Mouse (Mus musculus): ENCODE data around the gene Mrpl35. TPM values are rescaled to one million over a fixed set of nuclear protein-coding genes. Genes with fewer than 3 reads are reported as not detected.
A peak's percentile ranks its signal among the peaks of the same experiment; 100 is the strongest.

Gene Mrpl35
- polyA plus RNA-seq, 1 experiment from 2014 or later, result 66.2 TPM

DNA sequence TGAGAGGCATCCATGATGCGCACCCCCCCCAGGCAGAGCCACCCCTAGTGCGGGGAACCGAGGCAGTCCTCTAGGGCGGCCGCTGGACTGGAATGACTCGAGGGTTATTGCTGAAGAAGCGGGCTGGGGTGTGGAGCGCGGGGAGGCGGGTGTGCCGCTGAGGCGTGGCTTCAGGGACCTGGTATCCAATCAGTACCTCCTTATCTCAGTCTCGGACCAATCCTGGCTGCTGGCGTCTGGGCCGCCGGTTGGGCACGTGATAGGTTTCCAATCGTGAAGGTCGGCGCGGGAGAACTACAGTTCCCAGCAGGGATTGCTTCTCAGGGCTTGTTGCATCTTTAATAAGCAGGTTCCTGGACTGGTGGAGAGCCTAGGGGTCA is 4.8 kb upstream of the Mrpl35 start:
- Histone ChIP-seq H3K36me3 (ENCODE audit: control insufficient read depth, insufficient read depth, low read length) (peaks cover 8% of the 10 kb centered on the region; the same call in 1 of the 2 replicates), H3K4me2 (ENCODE audit: low read length) (peak overlapping the region; percentile 80), H3K9me3 (ENCODE audit: control insufficient read depth, low read length) (no peaks in the 10 kb centered on the region), H3K4me3 (ENCODE audit: control insufficient read depth in 1 of 2, insufficient read depth in 1 of 2, low read depth in 1 of 2, low read length in 2 of 2) (peak overlapping the region; percentile 82 to 90), H3K27me3 (ENCODE audit: control insufficient read depth, insufficient read depth, low read length) (no peaks in the 10 kb centered on the region), H3K27ac (replicated peaks in 1 of 2; ENCODE audit: control insufficient read depth in 1 of 2, insufficient read depth in 1 of 2, low read depth in 2 of 2, low read length in 2 of 2) (peak overlapping the region; percentile 87 to 95), H3K9ac (ENCODE audit: low read length) (peak overlapping the region; percentile 94), H3K4me1 (ENCODE audit: control insufficient read depth in 2 of 2, insufficient read depth in 2 of 2, low read length in 2 of 2) (peaks cover 0 to 15% of the 10 kb centered on the region in 2 experiments; a peak in 2 of 4 replicates)
- ATAC-seq (ENCODE audit: insufficient number of reproducible peaks, insufficient read depth, low FRiP score, low read depth), result peak; percentile 99
- under 1% methylated on average over 21 of the region's 21 CpGs for WGBS

DNA sequence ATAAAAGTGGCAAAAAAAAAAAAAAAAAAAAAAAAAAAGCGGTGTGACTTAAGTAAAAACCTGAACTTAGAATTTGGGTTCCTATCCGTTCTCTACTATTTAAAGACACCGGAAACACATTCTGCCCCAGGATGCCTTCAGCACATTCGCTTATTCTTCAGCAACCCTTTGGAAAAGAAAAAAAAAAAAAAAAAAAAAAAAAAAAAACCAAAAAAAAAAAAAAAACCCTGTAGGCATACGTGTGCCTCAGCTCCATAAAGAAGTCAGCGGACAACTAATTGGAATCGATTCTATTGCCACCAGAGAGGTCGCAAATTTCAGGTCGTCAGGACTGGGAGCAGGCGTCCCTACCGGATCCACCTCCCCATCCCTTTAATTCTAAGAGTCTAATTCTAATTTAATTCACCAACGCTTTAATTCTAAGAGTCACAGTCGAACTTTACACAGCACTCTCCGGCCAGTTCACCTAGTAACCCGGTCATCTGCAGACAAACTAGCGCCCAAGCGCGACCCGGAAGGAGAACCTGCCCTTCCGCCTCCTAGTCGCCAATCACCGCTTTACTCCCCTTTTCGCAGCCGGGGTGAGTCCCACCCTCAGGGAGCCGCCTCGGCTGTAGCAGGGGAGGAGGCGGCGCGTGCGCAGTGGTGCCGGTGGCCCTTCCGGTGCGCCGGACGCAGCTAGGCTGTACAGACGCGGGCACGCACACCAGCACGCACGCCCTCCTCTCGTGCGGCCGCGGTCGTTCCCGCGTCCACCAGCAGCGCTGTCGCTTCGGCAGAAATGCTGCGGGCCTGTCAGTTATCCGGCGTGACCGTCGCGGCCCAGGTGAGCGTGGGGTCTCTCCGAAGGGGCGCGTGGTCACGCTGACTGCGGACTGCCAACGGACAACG is 4.2 kb upstream of the Mrpl35 start, which contains the start of gene Immt:
Immt (plus strand) TSS at position 642 of the 891 bp plus-strand sequence.
- H3K36me3 ChIP-seq (ENCODE audit: control insufficient read depth, insufficient read depth, low read length), result 0 out of 2 replicates have a peak, but pooled peaks cover 4% of the 10 kb centered on the region

DNA sequence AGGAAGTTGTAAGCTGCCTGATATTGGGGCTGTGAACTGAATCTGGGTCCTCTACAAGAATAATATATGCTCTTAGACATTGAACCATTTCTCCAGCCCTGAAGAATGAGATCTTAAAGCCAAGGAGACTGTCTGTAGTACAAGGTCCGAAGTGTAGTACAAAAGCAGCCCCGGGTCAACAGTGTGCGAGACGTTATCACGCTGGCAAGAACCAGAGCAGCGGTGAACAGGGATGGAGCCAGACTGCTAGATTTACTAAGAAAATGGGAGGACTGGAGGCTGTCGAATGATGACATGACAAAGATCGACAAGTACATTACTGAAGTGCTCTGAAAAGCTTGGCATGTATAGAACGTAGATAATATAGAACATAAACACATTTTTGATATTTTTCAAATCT is 3.0 kb upstream of the Mrpl35 start:
- Histone ChIP-seq H3K4me1 (ENCODE audit: control insufficient read depth in 2 of 2, insufficient read depth in 2 of 2, low read length in 2 of 2) (peaks cover 0 to 15% of the 10 kb centered on the region in 2 experiments; a peak in 2 of 4 replicates), H3K27ac (replicated peaks in 1 of 2; ENCODE audit: control insufficient read depth in 1 of 2, insufficient read depth in 1 of 2, low read depth in 2 of 2, low read length in 2 of 2) (no peak overlapping the region), H3K27me3 (ENCODE audit: control insufficient read depth, insufficient read depth, low read length) (no peaks in the 10 kb centered on the region), H3K4me2 (ENCODE audit: low read length) (no peak overlapping the region), H3K9me3 (ENCODE audit: control insufficient read depth, low read length) (no peaks in the 10 kb centered on the region), H3K36me3 (ENCODE audit: control insufficient read depth, insufficient read depth, low read length) (0 out of 2 replicates have a peak, but pooled peaks cover 4% of the 10 kb centered on the region), H3K4me3 (ENCODE audit: control insufficient read depth in 1 of 2, insufficient read depth in 1 of 2, low read depth in 1 of 2, low read length in 2 of 2) (no peak overlapping the region), H3K9ac (ENCODE audit: low read length) (no peak overlapping the region)
- WGBS, result 79% methylated on average over 9 of the region's 9 CpGs
- ATAC-seq (ENCODE audit: insufficient number of reproducible peaks, insufficient read depth, low FRiP score, low read depth), result no peak

More for the DNA sequence above, 4.2 kb upstream of the Mrpl35 start, which contains the start of gene Immt:
- Histone ChIP-seq H3K27me3 (ENCODE audit: control insufficient read depth, insufficient read depth, low read length) (no peaks in the 10 kb centered on the region), H3K4me1 (ENCODE audit: control insufficient read depth in 2 of 2, insufficient read depth in 2 of 2, low read length in 2 of 2) (peaks cover 0 to 15% of the 10 kb centered on the region in 2 experiments; a peak in 2 of 4 replicates), H3K9ac (ENCODE audit: low read length) (peak within 1 kb of the TSS; percentile 94), H3K4me2 (ENCODE audit: low read length) (peak within 1 kb of the TSS; percentile 80), H3K4me3 (ENCODE audit: control insufficient read depth in 1 of 2, insufficient read depth in 1 of 2, low read depth in 1 of 2, low read length in 2 of 2) (peak within 1 kb of the TSS; percentile 82 to 90), H3K27ac (replicated peaks in 1 of 2; ENCODE audit: control insufficient read depth in 1 of 2, insufficient read depth in 1 of 2, low read depth in 2 of 2, low read length in 2 of 2) (peak within 1 kb of the TSS; percentile 92 to 95), H3K9me3 (ENCODE audit: control insufficient read depth, low read length) (no peaks in the 10 kb centered on the region)
- WGBS, result under 1% methylated on average over 64 of the region's 64 CpGs
- ATAC-seq (ENCODE audit: insufficient number of reproducible peaks, insufficient read depth, low FRiP score, low read depth), result peak; percentile 100

DNA sequence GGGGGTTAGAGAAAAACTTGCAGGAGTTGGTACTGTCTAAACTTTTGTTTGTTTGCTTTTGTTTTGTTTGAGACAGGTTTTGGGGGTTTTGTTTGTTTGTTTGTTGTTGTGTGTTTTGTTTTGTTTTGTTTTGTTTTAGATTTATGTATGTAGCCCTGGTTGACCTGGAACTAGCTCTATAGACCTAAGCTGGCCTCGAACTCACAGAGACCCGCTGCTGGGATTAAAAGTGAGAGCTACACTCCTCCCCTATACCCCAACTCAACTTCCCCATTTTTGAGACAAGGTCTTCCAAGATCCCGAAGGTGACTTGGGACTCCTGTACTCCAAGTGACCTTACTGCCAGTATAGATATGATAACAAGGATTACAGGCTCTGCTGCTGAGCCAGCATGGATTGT is 2.8 kb downstream of the Mrpl35 start:
- WGBS, result 25% methylated on average over 3 of the region's 3 CpGs
- Histone ChIP-seq H3K4me2 (ENCODE audit: low read length) (peak overlapping the region; percentile 78), H3K9me3 (ENCODE audit: control insufficient read depth, low read length) (no peaks in the 10 kb centered on the region), H3K27me3 (ENCODE audit: control insufficient read depth, insufficient read depth, low read length) (no peaks in the 10 kb centered on the region), H3K36me3 (ENCODE audit: control insufficient read depth, insufficient read depth, low read length) (no peaks in the 10 kb centered on the region), H3K9ac (ENCODE audit: low read length) (peak overlapping the region; percentile 68), H3K27ac (replicated peaks in 1 of 2; ENCODE audit: control insufficient read depth in 1 of 2, insufficient read depth in 1 of 2, low read depth in 2 of 2, low read length in 2 of 2) (no peak overlapping the region), H3K4me3 (ENCODE audit: control insufficient read depth in 1 of 2, insufficient read depth in 1 of 2, low read depth in 1 of 2, low read length in 2 of 2) (peak overlapping the region; percentile 50 to 100), H3K4me1 (ENCODE audit: control insufficient read depth in 2 of 2, insufficient read depth in 2 of 2, low read length in 2 of 2) (peaks cover 0 to 9% of the 10 kb centered on the region in 2 experiments; a peak in 2 of 4 replicates)
- no peak for ATAC-seq (ENCODE audit: insufficient number of reproducible peaks, insufficient read depth, low FRiP score, low read depth)

DNA sequence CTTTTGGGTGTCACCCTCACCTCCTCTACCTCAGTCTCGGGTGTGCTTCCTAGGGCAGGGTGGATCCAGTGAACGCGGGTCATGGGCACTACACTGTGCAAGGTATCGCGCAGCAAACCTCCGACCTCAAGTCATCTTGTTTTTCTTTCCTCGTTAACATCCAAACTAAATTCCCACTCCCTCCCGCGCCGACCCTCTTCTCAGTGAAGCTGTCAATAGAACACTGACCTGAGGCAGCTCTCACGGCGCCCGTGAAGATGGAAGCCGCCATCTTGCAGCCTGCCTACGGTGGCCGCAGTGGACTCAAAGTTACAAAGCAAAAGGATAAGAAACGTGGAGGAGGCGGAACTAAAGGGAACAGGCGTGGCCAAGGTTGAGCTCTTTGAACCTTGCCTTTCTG is 3.3 kb downstream of the Mrpl35 start:
- H3K4me2 ChIP-seq (ENCODE audit: low read length), result peak overlapping the region; percentile 78
- ATAC-seq (ENCODE audit: insufficient number of reproducible peaks, insufficient read depth, low FRiP score, low read depth), result peak; percentile 76
- no peaks in the 10 kb centered on the region for H3K9me3 ChIP-seq (ENCODE audit: control insufficient read depth, low read length)
- H3K36me3 ChIP-seq (ENCODE audit: control insufficient read depth, insufficient read depth, low read length), result peaks cover 3% of the 10 kb centered on the region
- no peaks in the 10 kb centered on the region for H3K27me3 ChIP-seq (ENCODE audit: control insufficient read depth, insufficient read depth, low read length)
- peak overlapping the region in 1 of 2 experiments; percentile 84; a peak in 2 of 4 replicates for H3K27ac ChIP-seq (replicated peaks in 1 of 2; ENCODE audit: control insufficient read depth in 1 of 2, insufficient read depth in 1 of 2, low read depth in 2 of 2, low read length in 2 of 2)
- WGBS, result under 1% methylated on average over 19 of the region's 19 CpGs
- H3K9ac ChIP-seq (ENCODE audit: low read length), result peak overlapping the region; percentile 68
- H3K4me1 ChIP-seq (ENCODE audit: control insufficient read depth in 2 of 2, insufficient read depth in 2 of 2, low read length in 2 of 2), result peaks cover 0 to 9% of the 10 kb centered on the region in 2 experiments; a peak in 2 of 4 replicates
- peak overlapping the region; percentile 50 to 100 for H3K4me3 ChIP-seq (ENCODE audit: control insufficient read depth in 1 of 2, insufficient read depth in 1 of 2, low read depth in 1 of 2, low read length in 2 of 2)

DNA sequence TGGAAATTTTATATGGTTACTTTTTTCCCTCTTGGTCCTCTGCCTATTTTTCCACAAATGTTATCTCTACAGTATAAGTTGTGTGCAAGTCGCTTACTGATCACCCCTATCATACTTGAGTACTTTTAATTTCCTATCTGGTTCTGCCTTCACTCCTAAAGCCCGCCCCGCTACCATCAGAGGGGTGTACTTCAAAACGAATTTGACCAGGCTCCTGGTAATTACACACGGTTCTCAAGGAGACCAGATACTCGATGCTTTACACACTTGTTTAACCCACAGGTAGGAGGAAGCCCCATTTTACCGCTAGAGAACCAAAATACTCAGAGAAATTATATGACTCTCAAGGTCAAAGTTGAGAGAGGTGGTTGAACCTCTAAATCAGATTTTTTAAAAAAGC is 3.7 kb downstream of the Mrpl35 start:
- Histone ChIP-seq H3K36me3 (ENCODE audit: control insufficient read depth, insufficient read depth, low read length) (peaks cover 7% of the 10 kb centered on the region), H3K27ac (replicated peaks in 1 of 2; ENCODE audit: control insufficient read depth in 1 of 2, insufficient read depth in 1 of 2, low read depth in 2 of 2, low read length in 2 of 2) (peak overlapping the region in 1 of 2 experiments; percentile 84; a peak in 2 of 4 replicates), H3K27me3 (ENCODE audit: control insufficient read depth, insufficient read depth, low read length) (no peaks in the 10 kb centered on the region), H3K9me3 (ENCODE audit: control insufficient read depth, low read length) (no peaks in the 10 kb centered on the region), H3K9ac (ENCODE audit: low read length) (peak overlapping the region; percentile 68), H3K4me1 (ENCODE audit: control insufficient read depth in 2 of 2, insufficient read depth in 2 of 2, low read length in 2 of 2) (peaks cover 0 to 9% of the 10 kb centered on the region in 2 experiments; a peak in 2 of 4 replicates), H3K4me2 (ENCODE audit: low read length) (peak overlapping the region; percentile 78), H3K4me3 (ENCODE audit: control insufficient read depth in 1 of 2, insufficient read depth in 1 of 2, low read depth in 1 of 2, low read length in 2 of 2) (peak overlapping the region; percentile 50 to 100)
- under 1% methylated on average over 7 of the region's 7 CpGs for WGBS
- ATAC-seq (ENCODE audit: insufficient number of reproducible peaks, insufficient read depth, low FRiP score, low read depth), result 0 out of 2 replicates have a peak, but pooled peaks have one; percentile 14

DNA sequence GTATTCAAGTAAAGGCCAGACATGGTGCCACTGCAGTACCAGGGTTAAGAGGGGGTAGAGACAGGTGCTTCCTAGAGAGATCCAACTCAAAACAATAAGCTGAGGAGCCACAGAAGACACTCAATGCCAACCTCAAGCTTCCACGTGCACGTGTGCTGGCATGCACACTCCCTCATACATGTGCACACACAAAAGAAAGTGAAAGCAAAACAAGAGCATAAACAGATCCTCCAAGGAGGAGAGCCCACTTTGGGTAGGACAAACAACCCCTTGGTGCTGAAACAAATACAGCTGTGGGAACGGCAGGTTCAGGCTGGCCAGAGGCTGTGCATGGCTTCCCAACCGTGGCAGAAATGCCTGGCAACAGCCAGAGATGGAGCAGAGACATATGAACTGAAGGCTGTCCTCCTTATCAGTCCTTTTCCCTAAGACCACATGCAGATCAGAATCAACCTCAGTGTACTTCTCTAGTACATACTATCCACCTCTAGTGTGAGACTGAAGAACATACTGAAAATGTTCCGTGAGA is 6.9 kb downstream of the Mrpl35 start:
- H3K4me3 ChIP-seq (ENCODE audit: control insufficient read depth in 1 of 2, insufficient read depth in 1 of 2, low read depth in 1 of 2, low read length in 2 of 2), result no peak overlapping the region
- 89% methylated on average over 5 of the region's 5 CpGs for WGBS
- peaks cover 39% of the 10 kb centered on the region for H3K36me3 ChIP-seq (ENCODE audit: control insufficient read depth, insufficient read depth, low read length)
- H3K9ac ChIP-seq (ENCODE audit: low read length), result no peak overlapping the region
- no peaks in the 10 kb centered on the region for H3K27me3 ChIP-seq (ENCODE audit: control insufficient read depth, insufficient read depth, low read length)
- H3K27ac ChIP-seq (replicated peaks in 1 of 2; ENCODE audit: control insufficient read depth in 1 of 2, insufficient read depth in 1 of 2, low read depth in 2 of 2, low read length in 2 of 2), result no peak overlapping the region
- H3K4me1 ChIP-seq (ENCODE audit: control insufficient read depth in 2 of 2, insufficient read depth in 2 of 2, low read length in 2 of 2), result peaks cover 0 to 9% of the 10 kb centered on the region in 2 experiments; a peak in 2 of 4 replicates
- no peaks in the 10 kb centered on the region for H3K9me3 ChIP-seq (ENCODE audit: control insufficient read depth, low read length)
- H3K4me2 ChIP-seq (ENCODE audit: low read length), result no peak overlapping the region
- no peak for ATAC-seq (ENCODE audit: insufficient number of reproducible peaks, insufficient read depth, low FRiP score, low read depth)
